Mouse (Mus musculus) kidney, adult 2 months (tissue): ENCODE results near the gene Stam. TPM values are rescaled to one million over a fixed set of nuclear protein-coding genes. Genes with fewer than 3 reads are reported as not detected.

Source experiments
- DNase-seq: peaks from one replicate; pipeline ENCODE4 v3.0.0; 2021
- H3K27ac ChIP-seq: fragments of 200-500 bp; 2 replicates; pipeline ENCODE4 v1.5.1; 2012; ENCODE audit warnings: low read depth, low read length, control low read depth, inconsistent platforms; ENCODE audit not compliant: insufficient read depth
- H3K27me3 ChIP-seq: fragments of 200-500 bp; replicated peaks from 2 replicates; pipeline ENCODE4 v1.6.1; 2012; ENCODE audit warnings: mild to moderate bottlenecking, moderate library complexity, low read length, inconsistent platforms; ENCODE audit not compliant: control insufficient read depth, insufficient read depth
- H3K36me3 ChIP-seq: fragments of 200-500 bp; 2 replicates; pipeline ENCODE4 v1.6.1; 2012; ENCODE audit warnings: mild to moderate bottlenecking, moderate library complexity, low read length, inconsistent platforms; ENCODE audit not compliant: control insufficient read depth, insufficient read depth
- H3K4me1 ChIP-seq: fragments of 200-500 bp; 2 replicates; pipeline ENCODE4 v1.6.1; 2011; ENCODE audit warnings: low read length; ENCODE audit not compliant: control insufficient read depth, insufficient read depth
- H3K4me3 ChIP-seq: fragments of 200-500 bp; 2 replicates; pipeline ENCODE4 v1.5.1; 2011; ENCODE audit warnings: mild to moderate bottlenecking, low read depth, low read length, control low read depth; ENCODE audit not compliant: insufficient read depth
- CTCF ChIP-seq: fragments of 200-500 bp; conservative IDR thresholded peaks from 2 replicates; pipeline ENCODE4 v1.5.1; 2011; ENCODE audit warnings: low read depth, mild to moderate bottlenecking, control low read depth, low read length, moderate library complexity, mixed read lengths; ENCODE audit not compliant: insufficient read depth, insufficient read length
- POLR2A ChIP-seq: fragments of 200-500 bp; IDR thresholded peaks from one replicate; pipeline ENCODE4 v1.6.1; 2011; ENCODE audit warnings: low read depth, low read length, control low read depth
- WGBS: fragments of 180-500 bp; shearing (Covaris S2); methylation state at CpG from one replicate; pipeline ENCODE4 v1.1.7; 2018; 5-methylcytosine and 5-hydroxymethylcytosine counted together
- polyA plus RNA-seq: library from polyadenylated mRNA; depleted of rRNA; stranded (reverse); fragments of >200 nt; gene quantifications from 2 replicates; pipeline ENCODE4 v1.2.3, GENCODE M21; 2012; rRNA removed

The Stam gene
- 14.0 and 14.2 TPM in 2 replicates for polyA plus RNA-seq

DNA sequence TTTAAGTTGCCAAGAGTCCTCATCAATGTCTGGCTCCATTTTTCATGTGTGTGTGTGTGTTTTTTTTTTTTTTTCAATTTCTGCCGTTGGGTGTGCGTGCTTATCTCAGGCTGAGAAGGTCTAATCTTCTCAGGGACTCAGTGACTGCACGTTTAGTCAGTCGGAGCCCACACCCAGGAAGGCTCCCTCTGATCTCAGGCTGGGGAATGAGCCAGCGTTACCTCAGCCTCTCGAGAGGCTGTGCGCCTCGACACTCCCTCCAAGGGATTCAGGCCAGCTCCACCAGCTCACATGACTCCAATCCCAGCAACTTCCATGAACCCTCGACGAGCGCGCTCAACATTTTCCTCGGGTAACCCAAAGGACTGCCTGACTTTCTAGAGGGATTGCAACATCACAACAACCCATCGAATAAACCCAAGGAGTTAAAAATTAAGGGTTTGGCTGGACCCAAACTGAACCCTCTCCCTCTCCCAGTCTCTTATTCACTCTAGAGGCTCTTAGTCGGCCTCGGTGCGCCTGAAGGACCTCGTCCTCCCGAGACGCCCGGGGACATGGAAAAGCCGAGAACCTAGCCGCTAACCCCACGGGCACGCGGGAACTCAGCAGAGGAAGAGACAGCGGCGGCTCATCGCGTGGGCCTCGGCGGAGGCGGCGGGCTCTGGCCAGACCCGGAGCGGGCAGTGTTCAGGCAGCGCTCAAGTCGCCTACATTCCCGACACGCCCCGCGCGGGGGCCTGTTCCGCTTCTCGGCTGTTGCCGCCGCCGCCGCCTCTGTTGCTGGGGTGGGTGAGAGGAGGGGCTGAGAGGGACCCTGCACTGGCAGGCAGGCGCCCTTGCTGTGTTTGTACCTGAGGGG lies at the start of gene Stam:
Stam (plus strand) TSS at position 737 of the 859 bp plus-strand sequence.
- Histone ChIP-seq H3K27me3 (no peaks in the 10 kb centered on the region), H3K4me3 (peak within 1 kb of the TSS; percentile 96), H3K27ac (peak within 1 kb of the TSS; percentile 100), H3K4me1 (peaks cover 3% of the 10 kb centered on the region; the same call in 1 of the 2 replicates), H3K36me3 (no peaks in the 10 kb centered on the region)
- DNase-seq = peak; percentile 93
- WGBS = under 1% methylated on average over 50 of the region's 50 CpGs
- TF ChIP-seq POLR2A = peak; percentile 35
- TF ChIP-seq CTCF = no peak

DNA sequence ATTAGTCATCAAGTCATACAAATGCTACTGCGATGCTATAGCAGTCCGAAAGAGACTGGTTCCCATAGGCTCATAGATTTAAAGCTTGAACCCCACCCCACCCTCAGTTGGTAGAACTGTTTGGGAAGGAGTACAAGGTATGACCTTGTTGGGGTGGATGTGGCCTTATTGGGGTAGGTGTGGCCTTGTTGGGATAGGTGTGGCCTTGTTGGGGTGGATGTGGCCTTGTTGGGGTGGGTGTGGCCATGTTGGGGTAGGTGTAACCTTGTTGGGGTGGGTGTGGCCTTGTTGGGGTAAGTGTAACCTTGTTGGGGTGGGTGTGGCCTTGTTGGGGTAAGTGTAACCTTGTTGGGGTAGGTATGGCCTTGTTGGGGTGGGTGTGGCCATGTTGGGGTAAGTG lies 32.6 kb upstream of the Stam start:
- no peaks in the 10 kb centered on the region for H3K36me3 ChIP-seq
- TF ChIP-seq CTCF (no peak), POLR2A (no peak)
- no peaks in the 10 kb centered on the region for H3K4me1 ChIP-seq
- WGBS = 98% methylated on average over 2 of the region's 2 CpGs
- H3K27ac ChIP-seq = no peak overlapping the region
- H3K4me3 ChIP-seq = no peak overlapping the region
- DNase-seq = no peak
- no peaks in the 10 kb centered on the region for H3K27me3 ChIP-seq

DNA sequence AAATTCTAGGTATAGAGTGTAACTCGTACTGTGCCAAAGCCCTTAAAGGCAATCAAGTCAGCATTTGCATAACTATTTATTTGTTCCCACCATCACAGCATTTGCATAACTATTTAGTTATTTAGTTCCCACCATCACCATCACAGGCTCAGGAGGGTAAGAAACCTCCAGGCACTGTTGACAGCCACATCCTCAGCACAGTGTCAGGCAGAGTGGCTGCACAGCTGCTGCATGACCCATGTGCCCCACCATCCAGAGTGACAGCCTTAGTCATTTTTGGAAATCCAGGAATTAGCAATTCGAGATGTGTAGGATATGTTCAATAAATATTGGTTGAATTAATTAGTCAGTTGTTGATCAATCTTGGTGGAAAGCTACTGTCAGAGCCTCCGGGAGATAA lies 30.9 kb upstream of the Stam start:
- TF ChIP-seq POLR2A (no peak), CTCF (no peak)

DNA sequence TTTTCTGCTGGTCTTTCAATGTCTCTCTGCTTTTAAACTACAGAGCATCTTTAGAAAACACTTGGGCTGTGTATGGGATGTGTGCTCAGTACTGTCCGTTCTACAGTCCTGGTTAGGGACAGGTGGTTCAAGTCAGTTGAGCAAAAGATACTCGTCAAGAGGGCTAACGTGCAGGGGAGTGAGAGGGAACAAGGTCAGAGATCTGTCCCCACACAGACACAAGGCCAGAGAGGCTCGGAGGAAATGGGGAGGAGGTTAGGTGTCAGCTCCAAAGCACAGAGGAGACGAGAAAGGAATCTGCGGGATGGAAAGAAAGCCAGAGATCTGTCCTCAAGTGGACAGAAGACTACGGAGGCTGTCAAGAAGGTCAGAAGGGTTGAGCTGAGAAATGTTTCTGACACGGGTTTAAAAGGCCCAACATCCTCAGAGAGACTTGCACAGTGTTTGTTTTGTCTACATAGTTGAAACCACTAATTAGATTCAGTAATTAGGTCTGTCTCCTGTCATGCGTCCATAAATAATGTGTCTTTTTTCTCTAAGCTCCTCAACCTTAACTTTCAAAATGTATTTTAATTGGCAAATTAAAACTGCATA lies 30.2 kb upstream of the Stam start:
- Histone ChIP-seq H3K4me3 (no peak overlapping the region), H3K4me1 (no peaks in the 10 kb centered on the region), H3K27ac (no peak overlapping the region), H3K27me3 (no peaks in the 10 kb centered on the region), H3K36me3 (no peaks in the 10 kb centered on the region)
- 52% methylated on average over 9 of the region's 9 CpGs for WGBS
- TF ChIP-seq POLR2A = no peak
- no peak for TF ChIP-seq CTCF
- DNase-seq = peak; percentile 40

More for the DNA sequence above, 30.9 kb upstream of the Stam start:
- no peak overlapping the region for H3K27ac ChIP-seq
- DNase-seq = no peak
- H3K36me3 ChIP-seq = no peaks in the 10 kb centered on the region
- WGBS = 78% methylated on average over 3 of the region's 3 CpGs
- no peaks in the 10 kb centered on the region for H3K4me1 ChIP-seq
- H3K4me3 ChIP-seq = no peak overlapping the region
- H3K27me3 ChIP-seq = no peaks in the 10 kb centered on the region

- no peak overlapping the region for H3K27ac ChIP-seq
- TF ChIP-seq POLR2A (no peak), CTCF (peak; percentile 59)
- no peaks in the 10 kb centered on the region for H3K36me3 ChIP-seq
- no peaks in the 10 kb centered on the region for H3K4me1 ChIP-seq
- no peaks in the 10 kb centered on the region for H3K27me3 ChIP-seq
- no peak overlapping the region for H3K4me3 ChIP-seq
- peak; percentile 84 for DNase-seq
Measured at GRCm38 (mm10) chr2:14048381-14048780, 25.5 kb upstream of the Stam start.

- Histone ChIP-seq H3K4me1 (no peaks in the 10 kb centered on the region), H3K4me3 (no peak overlapping the region), H3K27me3 (no peaks in the 10 kb centered on the region), H3K36me3 (no peaks in the 10 kb centered on the region), H3K27ac (no peak overlapping the region)
- 59% methylated on average over 5 of the region's 5 CpGs for WGBS
- no peak for DNase-seq
- TF ChIP-seq POLR2A (no peak), CTCF (no peak)
Measured at GRCm38 (mm10) chr2:14048808-14049207, 25.1 kb upstream of the Stam start.

- 89% methylated on average over 3 of the region's 3 CpGs for WGBS
- Histone ChIP-seq H3K4me1 (no peaks in the 10 kb centered on the region; the same call in 1 of the 2 replicates), H3K27ac (no peak overlapping the region), H3K36me3 (no peaks in the 10 kb centered on the region), H3K4me3 (no peak overlapping the region), H3K27me3 (no peaks in the 10 kb centered on the region)
- DNase-seq = no peak
- TF ChIP-seq CTCF (no peak), POLR2A (no peak)
Measured at GRCm38 (mm10) chr2:14053618-14054017, 20.3 kb upstream of the Stam start.
